Mouse (Mus musculus) megakaryocyte, adult 5-6 weeks (primary cell): ENCODE results near the gene Olfr874. TPM values are rescaled to one million over a fixed set of nuclear protein-coding genes. Genes with fewer than 3 reads are reported as not detected.
"Not testable (repeated sequence)": the region's sequence is repeated elsewhere in the genome, so short reads cannot be mapped to it uniquely, and the experiment has no call there.

Source experiments
- ATAC-seq: 2 replicates; pipeline ENCODE4 v1.8.0; 2016; ENCODE audit warnings: mild to moderate bottlenecking, inconsistent platforms; ENCODE audit not compliant: poor library complexity, severe bottlenecking
- total RNA-seq, 2 experiments: library from RNA; stranded (forward) in 1 of 2; stranded (reverse) in 1 of 2; fragments of 153-499, 151-499 nt in 1 of 2; fragments of 221-1000, 200-1000 nt in 1 of 2; gene quantifications; 2 replicates each; pipeline versions ENCODE4 v1.2.3 to v1.2.4; 2015 to 2017

The Olfr874 gene
- total RNA-seq (2015) (not detected in 2 replicates), total RNA-seq (2017) (not detected in 2 replicates)

GRCm38 (mm10) chr9:37744806-37745205 lies at the start of gene Olfr874:
Gene Olfr874, plus strand, starts transcription at chr9:37745106.
- no peak for ATAC-seq

DNA sequence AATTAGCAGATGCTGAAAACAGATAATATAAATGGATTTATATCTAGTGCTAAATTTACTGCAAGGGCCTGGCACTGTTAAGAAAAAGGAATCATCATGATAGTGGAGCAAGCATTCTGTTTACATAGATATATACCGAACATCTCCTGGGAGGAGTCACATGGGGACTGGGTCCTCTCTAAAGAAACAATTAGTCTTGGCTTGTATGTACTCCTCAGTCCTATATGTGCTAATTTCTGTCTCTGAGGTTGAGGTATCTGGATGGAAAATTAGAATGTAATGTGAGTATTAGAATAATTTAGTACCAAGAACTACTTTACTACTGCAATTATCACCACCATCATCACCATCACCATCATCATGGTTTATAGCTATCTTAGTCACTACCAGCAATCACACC lies 28.8 kb upstream of the Olfr874 start, which contains the start of gene Olfr160:
Gene Olfr160 (minus strand): TSS at position 101 of the 400 bp plus-strand sequence.
- no peak for ATAC-seq

DNA sequence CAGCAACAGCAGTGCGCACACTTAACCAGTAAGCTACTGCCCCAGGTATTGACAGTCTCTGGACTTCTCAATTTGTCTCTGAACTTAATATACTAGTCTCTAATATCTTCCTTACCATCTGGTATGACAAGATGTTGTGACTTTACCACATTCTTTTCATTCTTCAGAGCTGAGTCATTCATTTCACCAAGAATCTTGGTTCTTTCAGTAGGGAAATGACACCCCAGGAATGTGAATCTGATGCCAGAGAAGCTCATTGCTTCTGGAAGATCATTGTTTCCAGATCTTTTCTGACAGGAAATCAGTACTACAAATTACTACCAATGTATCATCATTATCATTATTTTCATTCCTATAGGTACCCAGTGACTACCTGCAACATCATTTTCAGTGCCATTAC lies 10.6 kb upstream of the Olfr874 start:
- no peak for ATAC-seq

- no peak for ATAC-seq
Observed at GRCm38 (mm10) chr9:37750319-37751075, 5.6 kb downstream of the Olfr874 start.

- ATAC-seq: no peak
Observed at GRCm38 (mm10) chr9:37751467-37751866, 6.6 kb downstream of the Olfr874 start.

DNA sequence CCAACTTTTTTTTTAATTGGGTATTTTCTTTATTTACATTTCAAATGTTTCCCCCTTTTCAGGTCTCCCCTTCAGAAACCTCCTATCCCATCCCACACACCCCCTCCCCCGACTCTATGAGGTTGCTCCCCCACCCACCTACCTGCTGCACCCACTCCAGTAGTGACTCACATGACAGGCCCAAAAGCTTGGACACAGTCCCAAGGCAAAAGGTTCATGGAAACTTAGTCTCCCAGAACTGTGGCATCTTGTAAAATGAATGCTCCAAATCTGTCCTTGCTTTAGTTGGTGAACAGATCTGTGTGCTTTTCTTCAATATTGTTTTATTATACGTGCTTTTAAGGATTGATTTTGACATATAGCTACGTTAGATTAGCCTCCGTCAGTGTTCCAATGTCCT lies 7.1 kb downstream of the Olfr874 start:
- ATAC-seq: no peak

DNA sequence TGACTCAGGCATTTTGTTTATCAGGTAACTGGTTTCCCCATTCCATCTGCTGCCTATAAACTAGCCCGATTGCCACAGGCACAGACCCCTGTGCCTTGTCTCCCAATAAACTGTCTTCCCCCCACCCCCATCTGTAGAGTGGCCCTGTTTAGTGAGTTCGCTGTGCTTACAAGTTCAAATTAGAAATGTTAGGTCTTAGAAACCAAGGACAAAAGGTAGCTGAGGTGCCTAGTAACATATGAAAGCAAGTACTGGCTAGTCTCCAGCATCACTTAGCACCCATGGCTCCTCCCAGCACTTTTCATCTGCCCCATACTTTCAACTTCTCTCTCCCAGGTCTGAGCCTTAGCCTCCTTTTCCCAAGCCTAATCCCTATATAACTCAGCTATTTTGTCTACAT lies 16.8 kb downstream of the Olfr874 start:
- ATAC-seq: no peak

DNA sequence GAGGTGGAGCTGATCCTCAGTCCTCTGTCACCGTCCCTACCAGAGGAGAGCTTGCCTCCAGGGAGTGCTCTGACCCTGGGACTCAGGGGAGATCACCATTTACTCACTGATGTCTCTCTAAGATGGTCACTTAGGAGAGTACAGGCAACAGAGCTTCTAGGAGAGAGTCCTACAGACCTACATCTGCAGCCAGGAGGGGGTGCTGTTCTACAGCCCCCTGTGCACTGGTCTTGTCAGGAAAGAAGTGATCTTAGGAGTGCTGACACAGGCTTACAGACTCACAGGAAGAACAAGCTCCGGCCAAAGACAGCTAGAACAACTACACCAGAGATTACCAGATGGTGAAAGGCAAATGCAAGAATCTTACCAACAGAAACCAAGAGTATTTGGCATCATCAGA lies 17.6 kb downstream of the Olfr874 start:
- no peak for ATAC-seq

DNA sequence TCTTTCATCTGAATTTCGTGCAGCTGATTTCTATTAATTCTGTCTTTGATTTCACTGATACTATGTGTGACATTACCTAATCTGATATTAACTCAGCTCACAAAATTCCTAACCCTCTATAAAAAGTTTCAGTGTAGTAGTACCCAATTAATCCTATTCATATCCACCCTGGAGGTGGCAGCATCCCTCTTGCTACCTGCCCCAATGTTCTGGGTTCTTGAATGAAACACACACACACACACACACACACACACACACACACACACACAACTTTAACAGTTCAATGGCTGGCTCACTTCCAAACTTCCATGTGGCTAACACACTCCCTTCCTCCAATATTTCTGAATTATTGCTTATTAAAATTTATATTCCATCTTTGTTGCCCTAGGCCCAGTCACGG lies 25.8 kb downstream of the Olfr874 start:
- no peak for ATAC-seq

DNA sequence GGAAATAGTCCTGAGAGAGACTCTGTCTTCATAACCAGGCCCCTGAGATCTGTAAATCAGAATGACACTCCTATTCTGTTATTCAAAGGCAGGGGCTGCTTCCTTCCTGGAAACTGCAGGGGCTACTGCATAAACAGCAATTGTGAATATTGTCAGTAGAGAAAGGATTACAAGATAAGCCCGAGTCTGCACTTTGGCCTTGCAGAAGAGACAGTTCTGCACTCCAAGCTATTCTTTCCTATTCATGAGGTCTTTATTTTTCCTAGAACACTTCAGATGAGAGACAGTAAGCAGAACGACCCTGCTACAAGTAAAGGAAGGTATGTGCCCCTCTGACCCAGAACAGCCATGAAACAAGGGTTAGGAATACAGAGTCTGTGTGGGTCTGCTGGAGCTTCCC lies 26.9 kb downstream of the Olfr874 start, which contains the start of gene Olfr875:
Gene Olfr875 (plus strand): TSS at position 99 of the 400 bp plus-strand sequence.
- no peak for ATAC-seq

GRCm38 (mm10) chr9:37782766-37783260 lies 37.9 kb downstream of the Olfr874 start:
- ATAC-seq: no peak

- ATAC-seq: not testable (repeated sequence)
Observed at GRCm38 (mm10) chr9:37783394-37784387, 38.8 kb downstream of the Olfr874 start.

- no peak for ATAC-seq
Observed at GRCm38 (mm10) chr9:37786411-37786810, 41.5 kb downstream of the Olfr874 start.

Other genes starting within 250 kb of the Olfr874 start
- gene Esam, start 217.0 kb upstream of the Olfr874 start, total RNA-seq (2015): 0.27 and 0.36 TPM in 2 replicates
- not detected in 2 replicates for gene Esam, start 217.0 kb upstream of the Olfr874 start, total RNA-seq (2017)
- gene Vsig2, start 205.9 kb upstream of the Olfr874 start, total RNA-seq (2015): not detected in 2 replicates
- gene Vsig2, start 205.9 kb upstream of the Olfr874 start, total RNA-seq (2017): not detected in 2 replicates
- gene Nrgn, start 192.2 kb upstream of the Olfr874 start, total RNA-seq (2015): 0.25 and 1.4 TPM in 2 replicates
- gene Nrgn, start 192.2 kb upstream of the Olfr874 start, total RNA-seq (2017): not detected in 2 replicates
- gene Siae, start 189.4 kb upstream of the Olfr874 start, total RNA-seq (2015): 10.2 and 10.9 TPM in 2 replicates
- gene Siae, start 189.4 kb upstream of the Olfr874 start, total RNA-seq (2017): 9.1 and 9.8 TPM in 2 replicates
- gene Spa17, start 131.4 kb upstream of the Olfr874 start, total RNA-seq (2015): 2.3 and 2.7 TPM in 2 replicates
- 3.6 TPM in 1 of 2 replicates, not detected in the other for gene Spa17, start 131.4 kb upstream of the Olfr874 start, total RNA-seq (2017)
- gene Tbrg1, start 87.8 kb upstream of the Olfr874 start, total RNA-seq (2015): 10.7 and 14.9 TPM in 2 replicates
- gene Tbrg1, start 87.8 kb upstream of the Olfr874 start, total RNA-seq (2017): 12.8 and 18.6 TPM in 2 replicates
- not detected in 2 replicates for gene Panx3, start 75.9 kb upstream of the Olfr874 start, total RNA-seq (2015)
- not detected in 2 replicates for gene Panx3, start 75.9 kb upstream of the Olfr874 start, total RNA-seq (2017)
- not detected in 2 replicates for gene Olfr160, start 28.9 kb upstream of the Olfr874 start, total RNA-seq (2015)
- gene Olfr160, start 28.9 kb upstream of the Olfr874 start, total RNA-seq (2017): not detected in 2 replicates
- gene Olfr875, start 26.8 kb downstream of the Olfr874 start, total RNA-seq (2015): not detected in 2 replicates
- gene Olfr875, start 26.8 kb downstream of the Olfr874 start, total RNA-seq (2017): not detected in 2 replicates
- not detected in 2 replicates for gene Olfr876, start 57.9 kb downstream of the Olfr874 start, total RNA-seq (2015)
- gene Olfr876, start 57.9 kb downstream of the Olfr874 start, total RNA-seq (2017): not detected in 2 replicates
- gene Olfr877, start 109.2 kb downstream of the Olfr874 start, total RNA-seq (2015): not detected in 2 replicates
- not detected in 2 replicates for gene Olfr877, start 109.2 kb downstream of the Olfr874 start, total RNA-seq (2017)
- not detected in 2 replicates for gene Olfr145, start 151.6 kb downstream of the Olfr874 start, total RNA-seq (2015)
- gene Olfr145, start 151.6 kb downstream of the Olfr874 start, total RNA-seq (2017): not detected in 2 replicates
- not detected in 2 replicates for gene Olfr878, start 172.7 kb downstream of the Olfr874 start, total RNA-seq (2015)
- not detected in 2 replicates for gene Olfr878, start 172.7 kb downstream of the Olfr874 start, total RNA-seq (2017)
- not detected in 2 replicates for gene Olfr881, start 246.7 kb downstream of the Olfr874 start, total RNA-seq (2015)
- not detected in 2 replicates for gene Olfr881, start 246.7 kb downstream of the Olfr874 start, total RNA-seq (2017)